Mouse (Mus musculus) CH12.LX (cell line): Measurements from ENCODE around the gene Prkg1. TPM values are rescaled to one million over a fixed set of nuclear protein-coding genes. Genes with fewer than 3 reads are reported as not detected.

Source experiments
- DNase-seq: peaks from one replicate; pipeline ENCODE4 v3.0.0-alpha.2; 2013; ENCODE audit errors: extremely low read depth
- H3K27ac ChIP-seq: 2 replicates; pipeline ENCODE4 v1.5.1; 2012; ENCODE audit warnings: low read depth, mild to moderate bottlenecking, control low read depth, moderate library complexity; ENCODE audit not compliant: insufficient read depth
- H3K27me3 ChIP-seq: replicated peaks from 2 replicates; pipeline ENCODE3; 2012; ENCODE audit warnings: inconsistent platforms
- H3K36me3 ChIP-seq, 2 experiments: replicated peaks in 1 of 2; 2 replicates each; pipeline versions ENCODE3 to v1.6.1; 2012; ENCODE audit warnings: inconsistent platforms in 1 of 2, low read length in 1 of 2, mild to moderate bottlenecking in 1 of 2, mixed read lengths in 1 of 2, moderate library complexity in 1 of 2; ENCODE audit not compliant: control insufficient read depth in 1 of 2, insufficient read depth in 1 of 2
- H3K4me1 ChIP-seq, 2 experiments: 2 replicates each; pipeline ENCODE4 v1.6.1; 2012; ENCODE audit warnings: inconsistent platforms in 1 of 2, moderate library complexity in 1 of 2; ENCODE audit not compliant: insufficient read depth in 2 of 2, control insufficient read depth in 1 of 2
- H3K4me2 ChIP-seq: 2 replicates; pipeline ENCODE4 v1.6.1; 2012; ENCODE audit warnings: low read depth, mild to moderate bottlenecking, control low read depth; ENCODE audit not compliant: poor library complexity, insufficient read depth, severe bottlenecking
- H3K4me3 ChIP-seq, 3 experiments: fragments of 150-350 bp in 1 of 3; sonication (generic) in 1 of 3; replicated peaks in 1 of 3; 2 replicates each; pipeline versions ENCODE3 to v1.5.1; 2011 to 2012; ENCODE audit warnings: low read depth in 2 of 3, low read length in 2 of 3, mild to moderate bottlenecking in 2 of 3, moderate library complexity in 2 of 3, control low read depth in 1 of 3, improper control_type of control experiment in 1 of 3, inconsistent platforms in 1 of 3, mixed read lengths in 1 of 3; ENCODE audit not compliant: poor library complexity in 1 of 3
- H3K79me2 ChIP-seq: replicated peaks from 2 replicates; pipeline ENCODE4 v1.6.1; 2012; ENCODE audit warnings: mild to moderate bottlenecking, moderate library complexity; ENCODE audit not compliant: control insufficient read depth, poor library complexity, insufficient read depth, severe bottlenecking; ENCODE audit errors: extremely low read depth
- H3K9ac ChIP-seq: 2 replicates; pipeline ENCODE4 v1.6.1; 2012; ENCODE audit warnings: low read depth, mild to moderate bottlenecking, control low read depth, moderate library complexity; ENCODE audit not compliant: insufficient read depth
- H3K9me3 ChIP-seq: replicated peaks from 2 replicates; pipeline ENCODE3; 2012; ENCODE audit warnings: low read length, inconsistent platforms, mixed read lengths
- BHLHE40 ChIP-seq: IDR thresholded peaks from 2 replicates; pipeline ENCODE4 v1.6.1; 2011; ENCODE audit warnings: mild to moderate bottlenecking, low read depth, low read length, improper control_type of control experiment
- CHD2 ChIP-seq: IDR thresholded peaks from 2 replicates; pipeline ENCODE4 v1.6.1; 2011; ENCODE audit warnings: low read length, improper control_type of control experiment
- CTCF ChIP-seq, 2 experiments: IDR thresholded peaks in 1 of 2; conservative IDR thresholded peaks in 1 of 2; 2 replicates each; pipeline ENCODE4 v1.5.1; 2011 to 2012; ENCODE audit warnings: low read depth in 2 of 2, low read length in 2 of 2, improper control_type of control experiment in 1 of 2, inconsistent platforms in 1 of 2, mild to moderate bottlenecking in 1 of 2, moderate library complexity in 1 of 2
- E2F4 ChIP-seq: IDR thresholded peaks from 2 replicates; pipeline ENCODE4 v1.6.1; 2011; ENCODE audit warnings: low read depth, low read length, improper control_type of control experiment; ENCODE audit not compliant: insufficient replicate concordance
- ELF1 ChIP-seq: IDR thresholded peaks from 2 replicates; pipeline ENCODE4 v1.6.1; 2014; ENCODE audit warnings: low read depth, mild to moderate bottlenecking, inconsistent platforms, low read length, improper control_type of control experiment
- EP300 ChIP-seq: IDR thresholded peaks from 2 replicates; pipeline ENCODE4 v1.6.1; 2011; ENCODE audit warnings: low read length, improper control_type of control experiment
- ETS1 ChIP-seq: conservative IDR thresholded peaks from 2 replicates; pipeline ENCODE4 v1.6.1; 2012; ENCODE audit warnings: low read depth, mild to moderate bottlenecking, inconsistent platforms, low read length, improper control_type of control experiment, moderate library complexity
- IRF4 ChIP-seq: IDR thresholded peaks from 2 replicates; pipeline ENCODE4 v1.6.1; 2014; ENCODE audit warnings: low read depth, mild to moderate bottlenecking, inconsistent platforms, low read length, improper control_type of control experiment
- JUND ChIP-seq: conservative IDR thresholded peaks from 2 replicates; pipeline ENCODE4 v1.6.1; 2011; ENCODE audit warnings: low read depth, low read length, improper control_type of control experiment
- KAT2A ChIP-seq: IDR thresholded peaks from 2 replicates; pipeline ENCODE4 v1.6.1; 2012; ENCODE audit warnings: low read length, improper control_type of control experiment, inconsistent platforms; ENCODE audit not compliant: insufficient replicate concordance
- MAFK ChIP-seq: IDR thresholded peaks from 2 replicates; pipeline ENCODE4 v1.6.1; 2011; ENCODE audit warnings: low read length, improper control_type of control experiment; ENCODE audit not compliant: insufficient replicate concordance
- MXI1 ChIP-seq: IDR thresholded peaks from 2 replicates; pipeline ENCODE4 v1.6.1; 2011; ENCODE audit warnings: mild to moderate bottlenecking, low read depth, low read length, improper control_type of control experiment
- MYC ChIP-seq: IDR thresholded peaks from 2 replicates; pipeline ENCODE4 v1.6.1; 2011; ENCODE audit warnings: low read depth, mild to moderate bottlenecking, improper control_type of control experiment, low read length
- PAX5 ChIP-seq: IDR thresholded peaks from 2 replicates; pipeline ENCODE4 v1.6.1; 2012; ENCODE audit warnings: low read length, inconsistent platforms, mixed read lengths
- POLR2A ChIP-seq: IDR thresholded peaks from 2 replicates; pipeline ENCODE4 v1.6.1; 2011; ENCODE audit warnings: low read depth, mild to moderate bottlenecking, improper control_type of control experiment, low read length
- POLR2AphosphoS2 ChIP-seq: IDR thresholded peaks from 2 replicates; pipeline ENCODE4 v1.6.1; 2011; ENCODE audit warnings: low read depth, low read length, improper control_type of control experiment
- RAD21 ChIP-seq: IDR thresholded peaks from 2 replicates; pipeline ENCODE4 v1.6.1; 2011; ENCODE audit warnings: low read depth, mild to moderate bottlenecking, low read length, improper control_type of control experiment, moderate library complexity
- RCOR1 ChIP-seq: conservative IDR thresholded peaks from 2 replicates; pipeline ENCODE4 v1.6.1; 2012; ENCODE audit warnings: low read depth, mild to moderate bottlenecking, inconsistent platforms, low read length, improper control_type of control experiment
- SIN3A ChIP-seq: IDR thresholded peaks from 2 replicates; pipeline ENCODE4 v1.6.1; 2012; ENCODE audit warnings: low read length, improper control_type of control experiment, inconsistent platforms
- SMC3 ChIP-seq: IDR thresholded peaks from 2 replicates; pipeline ENCODE4 v1.6.1; 2011; ENCODE audit warnings: low read depth, low read length, improper control_type of control experiment
- TBP ChIP-seq: conservative IDR thresholded peaks from 2 replicates; pipeline ENCODE4 v1.6.1; 2011; ENCODE audit warnings: low read depth, low read length, improper control_type of control experiment
- TCF12 ChIP-seq: IDR thresholded peaks from 2 replicates; pipeline ENCODE4 v1.6.1; 2014; ENCODE audit warnings: low read depth, mild to moderate bottlenecking, inconsistent platforms, low read length, improper control_type of control experiment
- USF1 ChIP-seq: IDR thresholded peaks from 2 replicates; pipeline ENCODE4 v1.6.1; 2014; ENCODE audit warnings: low read depth, mild to moderate bottlenecking, inconsistent platforms, low read length, improper control_type of control experiment
- USF2 ChIP-seq: conservative IDR thresholded peaks from 2 replicates; pipeline ENCODE4 v1.6.1; 2011; ENCODE audit warnings: low read depth, low read length, improper control_type of control experiment
- ZC3H11A ChIP-seq: IDR thresholded peaks from 2 replicates; pipeline ENCODE4 v1.6.1; 2012; ENCODE audit warnings: low read depth, mild to moderate bottlenecking, inconsistent platforms, low read length, improper control_type of control experiment
- ZKSCAN1 ChIP-seq: IDR thresholded peaks from 2 replicates; pipeline ENCODE4 v1.6.1; 2012; ENCODE audit warnings: low read depth, inconsistent platforms, low read length, improper control_type of control experiment, borderline replicate concordance
- ZNF384 ChIP-seq: IDR thresholded peaks from 2 replicates; pipeline ENCODE4 v1.6.1; 2012; ENCODE audit warnings: low read depth, low read length, improper control_type of control experiment, inconsistent platforms
- dilution Hi-C: fragments of 300-500 bp; cut with MboI; formaldehyde crosslinking; loops from 2 replicates; pipeline ENCODE4 v1.14.3; 2020; ENCODE audit warnings: low sequenced_read_pairs; ENCODE audit not compliant: extremely low pct_unique_long_range_greater_than_20kb, extremely low pct_ligation_motif_present
- in situ Hi-C: fragments of 300-500 bp; cut with MboI; formaldehyde crosslinking; loops from 3 replicates; pipeline ENCODE4 v1.14.3; 2019; ENCODE audit warnings: low sequenced_read_pairs, low pct_ligation_motif_present, low pct_unique_long_range_greater_than_20kb, mixed read lengths
- polyA plus RNA-seq: library from polyadenylated mRNA; unstranded; fragments of >175 nt; gene quantifications from 2 replicates; pipeline ENCODE4 v1.2.1, GENCODE M21; 2012; ENCODE audit warnings: low read depth; ENCODE audit not compliant: insufficient read length
- total RNA-seq, 2 experiments: library from RNA; depleted of rRNA; stranded (reverse); fragments of 300-350 nt in 1 of 2; fragments of >200 nt in 1 of 2; gene quantifications; 2 replicates each; pipeline ENCODE4 v1.2.3; 2012 to 2014

The Prkg1 gene
- total and polyA plus RNA-seq, 3 experiments: not detected

GRCm38 (mm10) chr19:31714900-31715299 is 49.9 kb downstream of the Prkg1 start:
- Histone ChIP-seq H3K9ac (no peak overlapping the region), H3K27me3 (no peaks in the 10 kb centered on the region), H3K36me3 (no peaks in the 10 kb centered on the region), H3K4me2 (no peak overlapping the region), H3K79me2 (no peaks in the 10 kb centered on the region), H3K9me3 (no peaks in the 10 kb centered on the region), H3K4me1 (no peaks in the 10 kb centered on the region), H3K4me3 (no peak overlapping the region), H3K27ac (no peak overlapping the region)
- no peak for DNase-seq
- in situ Hi-C loops (no loop called here), dilution Hi-C loops (no loop called here)
- TF ChIP-seq USF2 (no peak), ZNF384 (no peak), SMC3 (no peak), CHD2 (no peak), MAFK (no peak), POLR2AphosphoS2 (no peak), CTCF (conservative IDR thresholded peaks at IDR 0.05 in 1 of 2, IDR thresholded peaks at IDR 0.05 in 1 of 2; ENCODE audit: low read depth in 2 of 2, low read length in 2 of 2) (no peak)

GRCm38 (mm10) chr19:31714418-31714817 is 50.4 kb downstream of the Prkg1 start:
- no peak overlapping the region for H3K4me2 ChIP-seq
- H3K9me3 ChIP-seq: no peaks in the 10 kb centered on the region
- TF ChIP-seq MXI1: no peak
- no peak for TF ChIP-seq ZKSCAN1
- no peak for TF ChIP-seq MYC
- no peak for TF ChIP-seq EP300
- TF ChIP-seq RCOR1: no peak
- no peak for TF ChIP-seq ZC3H11A
- no peak for TF ChIP-seq ETS1
- TF ChIP-seq RAD21: no peak
- TF ChIP-seq CHD2: no peak
- no peak for TF ChIP-seq USF1
- TF ChIP-seq, all 38 proteins: peak for 0
- H3K4me1 ChIP-seq: no peaks in the 10 kb centered on the region
- DNase-seq: no peak
- dilution Hi-C loops: no loop called here
- no peak overlapping the region for H3K4me3 ChIP-seq
- in situ Hi-C loops: no loop called here
- H3K79me2 ChIP-seq: no peaks in the 10 kb centered on the region
- no peak overlapping the region for H3K27ac ChIP-seq
- no peaks in the 10 kb centered on the region for H3K36me3 ChIP-seq
- H3K9ac ChIP-seq: no peak overlapping the region
- H3K27me3 ChIP-seq: no peaks in the 10 kb centered on the region

- dilution Hi-C loops: no loop called here
Observed at GRCm38 (mm10) chr19:31713321-31713720, 51.5 kb downstream of the Prkg1 start.

More at GRCm38 (mm10) chr19:31713321-31713720, 51.5 kb downstream of the Prkg1 start:
- no peaks in the 10 kb centered on the region for H3K36me3 ChIP-seq
- H3K4me3 ChIP-seq: no peak overlapping the region
- in situ Hi-C loops: no loop called here
- no peak overlapping the region for H3K27ac ChIP-seq
- no peak for TF ChIP-seq KAT2A
- TF ChIP-seq CHD2: no peak
- TF ChIP-seq POLR2A: no peak
- TF ChIP-seq SIN3A: no peak
- TF ChIP-seq MYC: no peak
- TF ChIP-seq CTCF (conservative IDR thresholded peaks at IDR 0.05 in 1 of 2, IDR thresholded peaks at IDR 0.05 in 1 of 2; ENCODE audit: low read depth in 2 of 2, low read length in 2 of 2): no peak
- no peak for TF ChIP-seq TCF12
- no peak for TF ChIP-seq IRF4
- no peak for TF ChIP-seq BHLHE40
- no peak for TF ChIP-seq ELF1
- no peak for TF ChIP-seq JUND
- no peak for TF ChIP-seq MXI1
- TF ChIP-seq ETS1: no peak
- no peak for TF ChIP-seq RCOR1
- TF ChIP-seq ZNF384: no peak
- TF ChIP-seq POLR2AphosphoS2: no peak
- TF ChIP-seq PAX5: no peak
- TF ChIP-seq E2F4: no peak
- no peak for TF ChIP-seq TBP
- TF ChIP-seq, all 38 proteins: peak for 0
- Histone ChIP-seq H3K27me3 (no peaks in the 10 kb centered on the region), H3K9me3 (no peaks in the 10 kb centered on the region), H3K79me2 (no peaks in the 10 kb centered on the region), H3K9ac (no peak overlapping the region), H3K4me2 (no peak overlapping the region), H3K4me1 (no peaks in the 10 kb centered on the region)
- no peak for DNase-seq
